Mouse (Mus musculus) kidney, adult 2 months (tissue): ENCODE results near the gene 6430571L13Rik.

Experiments used
- CTCF ChIP-seq: fragments of 200-500 bp; conservative IDR thresholded peaks from 2 replicates; pipeline ENCODE4 v1.5.1; 2011; ENCODE audit warnings: low read depth, mild to moderate bottlenecking, control low read depth, low read length, moderate library complexity, mixed read lengths; ENCODE audit not compliant: insufficient read depth, insufficient read length
- POLR2A ChIP-seq: fragments of 200-500 bp; IDR thresholded peaks from one replicate; pipeline ENCODE4 v1.6.1; 2011; ENCODE audit warnings: low read depth, low read length, control low read depth

GRCm38 (mm10) chr9:107327879-107328620 lies 12.4 kb upstream of the 6430571L13Rik start:
- TF ChIP-seq CTCF (no peak), POLR2A (no peak)
